Mouse (Mus musculus) right cerebral cortex, postnatal 36 days (tissue): ENCODE measurements around the gene Akap10.
A peak's percentile ranks its signal among the peaks of the same experiment; 100 is the strongest.
"Not testable (repeated sequence)": the region's sequence is repeated elsewhere in the genome, so short reads cannot be mapped to it uniquely, and the experiment has no call there.

ENCODE experiments used
- DNase-seq, 2 experiments: peaks; one replicate each; pipeline ENCODE4 v3.0.0; 2022; ENCODE audit warnings: low spot score in 2 of 2, mixed read lengths in 1 of 2

Gene Akap10

GRCm38 (mm10) chr11:61930098-61930517 is at the start of gene Akap10:
Akap10 (minus strand) TSS chr11:61930252.
- DNase-seq: peak; percentile 92 to 94

GRCm38 (mm10) chr11:61975783-61976182 is 45.7 kb upstream of the Akap10 start:
- no peak for DNase-seq

DNA sequence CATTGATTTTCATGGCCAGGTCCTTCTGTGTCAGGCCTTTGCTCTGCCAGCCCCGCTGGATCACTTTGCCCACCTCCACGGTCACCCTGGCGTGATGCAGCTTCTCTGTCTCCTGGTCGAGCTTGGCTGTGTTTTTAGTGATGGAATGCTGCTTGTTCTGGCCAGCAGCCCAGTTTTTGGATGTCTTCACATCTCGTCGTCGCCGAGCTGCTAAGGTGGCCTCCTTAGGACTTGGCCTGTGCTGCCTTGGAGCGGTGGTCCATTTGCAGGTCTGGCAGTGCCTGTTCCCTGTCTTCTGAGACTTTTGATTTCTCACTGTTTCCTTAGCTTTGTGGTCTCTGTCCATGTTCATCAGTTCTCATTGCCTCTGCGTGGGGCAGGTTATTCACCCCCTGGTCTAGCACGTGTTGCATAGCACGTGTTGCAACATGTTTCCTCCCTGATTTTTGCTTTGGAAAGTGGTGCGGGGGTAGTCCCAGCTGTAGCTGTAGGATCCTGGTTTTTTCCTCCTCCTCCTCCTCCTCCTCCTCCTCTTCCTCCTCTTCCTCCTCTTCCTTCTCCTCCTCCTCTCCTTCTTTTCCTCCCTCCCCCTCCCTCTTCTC is 44.2 kb upstream of the Akap10 start:
- DNase-seq: no peak

DNA sequence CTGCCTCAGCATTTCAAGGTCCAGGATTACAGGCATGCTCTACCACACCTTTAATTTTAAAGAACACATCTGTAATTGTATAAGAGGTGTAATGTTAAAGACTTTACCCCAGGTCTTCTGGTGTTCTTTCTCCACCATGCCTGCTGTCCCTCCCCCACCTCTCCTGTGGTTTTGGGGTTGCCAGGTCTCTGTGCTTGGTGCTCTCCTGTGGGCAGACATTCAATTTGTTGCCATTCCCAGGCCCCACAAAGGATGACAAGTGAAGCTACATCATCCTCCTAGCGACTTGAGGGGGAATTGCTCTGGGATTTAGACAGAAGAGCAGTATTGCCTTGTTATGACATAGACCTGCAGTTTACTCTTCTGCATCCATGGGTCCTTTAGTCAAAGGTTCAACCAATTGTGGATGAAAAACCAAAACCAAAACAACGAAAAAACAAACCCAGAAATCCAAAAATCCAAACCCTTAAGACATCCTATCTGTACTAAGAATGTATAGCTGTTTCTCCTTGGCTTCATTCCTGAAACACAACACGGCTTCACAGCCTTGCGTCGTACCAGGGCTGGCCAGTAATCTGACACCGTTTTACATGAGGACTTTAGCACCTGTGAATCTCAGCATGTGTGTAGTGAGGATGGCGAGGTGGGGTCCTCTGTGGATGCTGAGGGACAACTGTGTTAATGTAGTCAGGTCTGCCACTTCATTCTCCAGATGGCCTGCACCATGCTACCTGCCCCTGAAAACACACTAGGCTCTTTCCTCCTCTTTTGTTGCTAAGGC is 41.6 kb upstream of the Akap10 start:
- no peak for DNase-seq

- DNase-seq: no peak
Observed at GRCm38 (mm10) chr11:61970901-61971300, 40.8 kb upstream of the Akap10 start.

GRCm38 (mm10) chr11:61968875-61969274 is 38.8 kb upstream of the Akap10 start:
- DNase-seq: no peak

GRCm38 (mm10) chr11:61967034-61967433 is 37.0 kb upstream of the Akap10 start:
- DNase-seq: no peak

GRCm38 (mm10) chr11:61964611-61965010 is 34.6 kb upstream of the Akap10 start:
- peak in 1 of 2 experiments; percentile 20 for DNase-seq

DNA sequence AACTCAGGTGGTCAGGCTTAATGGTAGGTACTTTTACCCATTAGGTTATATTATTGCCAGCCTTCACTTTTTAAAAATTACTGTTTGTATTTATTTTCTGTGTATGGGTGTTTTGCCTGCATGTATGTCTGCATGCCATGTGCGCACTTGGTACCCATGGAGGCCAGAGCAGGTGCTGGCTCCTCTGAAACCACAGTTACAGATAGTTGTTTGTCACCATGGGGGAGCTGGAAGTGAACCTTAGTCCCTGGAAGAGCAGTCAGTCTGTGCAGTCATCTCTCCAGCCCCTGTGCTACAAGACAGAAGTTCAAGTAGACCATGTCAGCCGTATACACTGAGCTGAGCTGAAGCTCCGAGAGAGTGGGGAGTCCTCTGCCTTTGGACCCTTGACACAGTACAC is 33.1 kb upstream of the Akap10 start:
- no peak for DNase-seq

- no peak for DNase-seq
Observed at GRCm38 (mm10) chr11:61962684-61963083, 32.6 kb upstream of the Akap10 start.

DNA sequence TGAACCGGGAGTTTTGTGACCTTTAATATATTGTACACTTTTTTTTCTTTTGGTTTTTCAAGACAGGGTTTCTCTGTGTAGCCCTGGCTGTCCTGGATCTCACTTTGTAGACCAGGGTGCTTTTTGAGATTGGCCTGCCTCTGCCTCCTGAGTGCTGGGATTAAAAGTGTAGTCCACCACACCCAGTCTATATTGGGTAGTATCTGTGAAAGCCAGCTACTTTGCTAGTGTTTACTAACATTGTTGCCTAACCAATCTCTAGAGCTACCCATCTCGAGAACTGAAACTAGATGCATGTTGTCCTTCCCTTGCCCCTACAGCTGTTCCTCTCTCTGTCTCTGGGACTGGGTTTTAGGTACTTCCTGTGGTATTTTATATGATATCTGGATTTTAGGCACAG is 30.0 kb upstream of the Akap10 start:
- no peak for DNase-seq

DNA sequence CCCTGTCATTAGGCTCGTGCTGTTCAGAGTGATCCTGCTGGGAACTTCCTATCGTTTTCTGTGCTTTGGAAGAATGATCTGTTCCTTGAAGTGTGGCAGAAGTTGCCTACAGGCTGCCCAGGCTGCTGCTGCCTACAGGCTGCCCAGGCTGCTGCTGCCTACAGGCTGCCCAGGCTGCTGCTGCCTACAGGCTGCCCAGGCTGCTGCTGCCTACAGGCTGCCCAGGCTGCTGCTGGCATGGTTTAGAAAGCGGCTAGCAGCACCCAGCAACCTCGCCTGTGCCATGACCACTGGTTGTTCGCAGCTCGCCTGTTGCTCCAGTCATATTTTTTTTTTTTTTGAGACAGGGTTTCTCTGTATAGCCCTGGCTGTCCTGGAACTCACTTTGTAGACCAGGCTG is 28.7 kb upstream of the Akap10 start:
- DNase-seq: not testable (repeated sequence)

- DNase-seq: no peak
Observed at GRCm38 (mm10) chr11:61957296-61957813, 27.3 kb upstream of the Akap10 start.

GRCm38 (mm10) chr11:61956572-61957295 is 26.7 kb upstream of the Akap10 start, which contains the start of gene Specc1:
Specc1 (plus strand) TSS chr11:61956763.
- peak; percentile 82 to 84 for DNase-seq

- DNase-seq: no peak
Observed at GRCm38 (mm10) chr11:61955951-61956350, 25.9 kb upstream of the Akap10 start.

GRCm38 (mm10) chr11:61955136-61955535 is 25.1 kb upstream of the Akap10 start:
- DNase-seq: no peak

- peak; percentile 69 to 81 for DNase-seq
Observed at GRCm38 (mm10) chr11:61950632-61951031, 20.6 kb upstream of the Akap10 start.

DNA sequence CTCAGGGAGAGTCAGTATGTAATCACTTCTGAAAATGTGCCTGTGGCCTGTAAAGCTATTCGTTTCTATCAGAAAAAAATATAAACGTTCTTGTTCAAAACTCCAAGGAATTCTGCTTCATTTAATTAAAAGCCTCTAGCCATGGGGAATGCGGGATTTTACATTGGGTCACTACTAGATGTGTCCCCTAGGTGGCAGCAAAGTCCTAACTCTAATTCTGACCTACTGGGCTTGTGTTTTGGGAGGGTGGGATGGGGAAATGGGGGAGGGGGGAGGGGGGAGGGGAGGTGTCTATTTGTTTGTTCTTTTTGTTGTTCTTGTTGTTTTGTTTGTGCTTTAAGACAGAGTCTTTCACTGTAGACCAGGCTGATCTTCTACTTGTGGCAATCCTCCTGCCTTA is 19.3 kb upstream of the Akap10 start:
- no peak for DNase-seq

- no peak for DNase-seq
Observed at GRCm38 (mm10) chr11:61946608-61947007, 16.6 kb upstream of the Akap10 start.

DNA sequence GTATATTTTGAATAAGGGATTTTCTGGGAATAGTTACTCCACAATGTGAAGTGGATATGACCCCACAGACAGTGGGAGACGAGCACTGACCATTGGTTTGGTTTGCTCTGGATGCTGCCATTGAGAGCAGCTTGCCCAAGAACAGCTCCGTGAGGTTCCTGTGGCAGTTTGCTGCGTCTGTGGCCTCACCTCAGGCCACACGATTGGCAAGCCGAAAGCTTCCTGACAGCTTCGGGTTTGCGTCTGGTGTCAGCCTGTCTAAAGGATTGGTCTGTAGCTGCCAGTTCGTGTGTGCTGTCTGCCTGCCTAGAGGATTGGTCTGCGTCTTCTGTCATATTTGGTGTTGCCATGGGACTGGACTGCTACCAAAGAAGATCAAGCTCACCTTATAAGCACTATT is 14.4 kb upstream of the Akap10 start:
- DNase-seq: no peak

DNA sequence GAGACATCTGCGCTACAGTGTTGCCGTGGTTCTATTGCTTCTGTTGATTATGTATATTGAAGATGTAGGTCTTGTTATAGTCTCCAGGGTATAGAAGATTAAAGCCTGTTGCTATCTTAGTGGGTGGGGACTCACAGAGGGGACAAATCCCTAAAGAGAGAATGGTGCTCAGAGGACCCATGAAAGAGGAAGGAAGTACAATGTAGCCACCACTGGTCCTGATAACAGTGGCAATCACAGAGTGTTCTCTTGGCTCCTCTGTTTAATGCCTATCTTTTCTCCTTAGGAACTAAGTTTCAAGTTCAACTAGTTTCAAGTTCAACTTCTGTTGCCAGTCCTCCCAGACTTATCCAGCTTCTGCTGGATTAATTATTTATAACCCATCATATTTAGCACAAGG is 12.9 kb upstream of the Akap10 start:
- DNase-seq: no peak

GRCm38 (mm10) chr11:61937761-61938160 is 7.7 kb upstream of the Akap10 start:
- DNase-seq: no peak
